Mouse (Mus musculus) thymus, adult 2 months (tissue): ENCODE data around the gene Lmf1. TPM values are rescaled to one million over a fixed set of nuclear protein-coding genes. Genes with fewer than 3 reads are reported as not detected.
A peak's percentile ranks its signal among the peaks of the same experiment; 100 is the strongest.

Experiments
- DNase-seq: peaks from one replicate; pipeline ENCODE4 v3.0.0; 2021
- H3K27ac ChIP-seq: fragments of 200-500 bp; 2 replicates; pipeline ENCODE4 v1.5.1; 2012; ENCODE audit warnings: low read length, control low read depth; ENCODE audit not compliant: control insufficient read depth, insufficient read depth
- H3K27me3 ChIP-seq: fragments of 200-500 bp; 2 replicates; pipeline ENCODE4 v1.6.1; 2012; ENCODE audit warnings: mild to moderate bottlenecking, low read length, moderate library complexity, mixed read lengths; ENCODE audit not compliant: control insufficient read depth, insufficient read depth
- H3K36me3 ChIP-seq: fragments of 200-500 bp; 2 replicates; pipeline ENCODE4 v1.6.1; 2012; ENCODE audit warnings: mild to moderate bottlenecking, low read length, moderate library complexity; ENCODE audit not compliant: control insufficient read depth, insufficient read depth
- H3K4me1 ChIP-seq: fragments of 200-500 bp; replicated peaks from 2 replicates; pipeline ENCODE4 v1.6.1; 2012; ENCODE audit warnings: low read length; ENCODE audit not compliant: control insufficient read depth, insufficient read depth
- H3K4me3 ChIP-seq: fragments of 200-500 bp; 2 replicates; pipeline ENCODE4 v1.5.1; 2012; ENCODE audit warnings: mild to moderate bottlenecking, low read length, control low read depth, moderate library complexity; ENCODE audit not compliant: control insufficient read depth, insufficient read depth
- CTCF ChIP-seq: fragments of 200-500 bp; IDR thresholded peaks from 2 replicates; pipeline ENCODE4 v1.5.1; 2012; ENCODE audit warnings: mild to moderate bottlenecking, control low read depth, low read length, moderate library complexity, borderline replicate concordance; ENCODE audit not compliant: control insufficient read depth, poor library complexity, insufficient read depth; ENCODE audit errors: extremely low read depth
- POLR2A ChIP-seq: fragments of 200-500 bp; IDR thresholded peaks from 2 replicates; pipeline ENCODE4 v1.6.1; 2012; ENCODE audit warnings: mild to moderate bottlenecking, low read length, control low read depth, moderate library complexity; ENCODE audit not compliant: control insufficient read depth, poor library complexity, insufficient read depth; ENCODE audit errors: extremely low read depth
- WGBS: fragments of 180-500 bp; shearing (Covaris S2); methylation state at CpG from one replicate; pipeline ENCODE4 v1.1.7; 2018; 5-methylcytosine and 5-hydroxymethylcytosine counted together
- polyA plus RNA-seq: library from polyadenylated mRNA; depleted of rRNA; stranded (reverse); fragments of >200 nt; gene quantifications from 2 replicates; pipeline ENCODE4 v1.2.3, GENCODE M21; 2012; rRNA removed

Gene Lmf1
- polyA plus RNA-seq, result 25.2 and 25.8 TPM in 2 replicates

GRCm38 (mm10) chr17:25578920-25579319 lies at the start of gene Lmf1:
Lmf1 (plus strand) TSS chr17:25579085.
- Histone ChIP-seq H3K27me3 (no peaks in the 10 kb centered on the region), H3K36me3 (no peaks in the 10 kb centered on the region), H3K4me1 (peaks cover 7% of the 10 kb centered on the region), H3K27ac (no peak within 1 kb of the TSS), H3K4me3 (peak within 1 kb of the TSS; percentile 92)
- TF ChIP-seq POLR2A (peak; percentile 85), CTCF (0 out of 2 replicates have a peak, but pooled peaks have one; percentile 32)
- DNase-seq, result peak; percentile 97
- WGBS, result under 1% methylated on average over 31 of the region's 31 CpGs

GRCm38 (mm10) chr17:25530357-25531022 lies 48.4 kb upstream of the Lmf1 start:
- no peak for TF ChIP-seq POLR2A
- no peak for TF ChIP-seq CTCF
- 73% methylated on average over 8 of the region's 8 CpGs for whole genome bisulfite sequencing

GRCm38 (mm10) chr17:25538945-25539875 lies 39.7 kb upstream of the Lmf1 start:
- Histone ChIP-seq H3K27me3 (no peaks in the 10 kb centered on the region), H3K27ac (no peak overlapping the region), H3K4me3 (no peak overlapping the region), H3K36me3 (no peaks in the 10 kb centered on the region), H3K4me1 (no peaks in the 10 kb centered on the region)
- no peak for TF ChIP-seq CTCF
- TF ChIP-seq POLR2A, result no peak
- no peak for DNase-seq
- WGBS, result 66% methylated on average over 27 of the region's 27 CpGs

More at GRCm38 (mm10) chr17:25530357-25531022, 48.4 kb upstream of the Lmf1 start:
- Histone ChIP-seq H3K27ac (no peak overlapping the region), H3K4me3 (no peak overlapping the region), H3K27me3 (no peaks in the 10 kb centered on the region), H3K36me3 (no peaks in the 10 kb centered on the region), H3K4me1 (no peaks in the 10 kb centered on the region)
- no peak for DNase-seq

GRCm38 (mm10) chr17:25540731-25541130 lies 38.2 kb upstream of the Lmf1 start:
- Histone ChIP-seq H3K36me3 (no peaks in the 10 kb centered on the region), H3K27ac (no peak overlapping the region), H3K27me3 (no peaks in the 10 kb centered on the region), H3K4me3 (no peak overlapping the region), H3K4me1 (no peaks in the 10 kb centered on the region)
- DNase-seq, result no peak
- WGBS, result 82% methylated on average over 5 of the region's 5 CpGs
- TF ChIP-seq POLR2A (no peak), CTCF (no peak)

- Histone ChIP-seq H3K36me3 (no peaks in the 10 kb centered on the region), H3K4me3 (no peak overlapping the region), H3K27me3 (no peaks in the 10 kb centered on the region), H3K4me1 (no peaks in the 10 kb centered on the region), H3K27ac (no peak overlapping the region)
- TF ChIP-seq CTCF (no peak), POLR2A (no peak)
- 87% methylated on average over 4 of the region's 4 CpGs for WGBS
- DNase-seq, result no peak
These were observed 37.1 kb upstream of the Lmf1 start for GRCm38 (mm10) chr17:25541768-25542167.

- no peak for TF ChIP-seq POLR2A
- TF ChIP-seq CTCF, result no peak
- Histone ChIP-seq H3K36me3 (no peaks in the 10 kb centered on the region), H3K27me3 (no peaks in the 10 kb centered on the region), H3K4me1 (no peaks in the 10 kb centered on the region), H3K27ac (no peak overlapping the region), H3K4me3 (no peak overlapping the region)
- no peak for DNase-seq
- 66% methylated on average over 3 of the region's 3 CpGs for WGBS
These were observed 31.9 kb upstream of the Lmf1 start for GRCm38 (mm10) chr17:25547026-25547425.

- Histone ChIP-seq H3K4me3 (no peak overlapping the region), H3K4me1 (no peaks in the 10 kb centered on the region), H3K27ac (no peak overlapping the region), H3K36me3 (no peaks in the 10 kb centered on the region), H3K27me3 (no peaks in the 10 kb centered on the region; the same call in 1 of the 2 replicates)
- TF ChIP-seq CTCF (no peak), POLR2A (no peak)
- WGBS, result 92% methylated on average over 5 of the region's 5 CpGs
- no peak for DNase-seq
These were observed 28.9 kb upstream of the Lmf1 start for GRCm38 (mm10) chr17:25550020-25550419.
